Mouse (Mus musculus): ENCODE data around the gene Gm20388.

DNA sequence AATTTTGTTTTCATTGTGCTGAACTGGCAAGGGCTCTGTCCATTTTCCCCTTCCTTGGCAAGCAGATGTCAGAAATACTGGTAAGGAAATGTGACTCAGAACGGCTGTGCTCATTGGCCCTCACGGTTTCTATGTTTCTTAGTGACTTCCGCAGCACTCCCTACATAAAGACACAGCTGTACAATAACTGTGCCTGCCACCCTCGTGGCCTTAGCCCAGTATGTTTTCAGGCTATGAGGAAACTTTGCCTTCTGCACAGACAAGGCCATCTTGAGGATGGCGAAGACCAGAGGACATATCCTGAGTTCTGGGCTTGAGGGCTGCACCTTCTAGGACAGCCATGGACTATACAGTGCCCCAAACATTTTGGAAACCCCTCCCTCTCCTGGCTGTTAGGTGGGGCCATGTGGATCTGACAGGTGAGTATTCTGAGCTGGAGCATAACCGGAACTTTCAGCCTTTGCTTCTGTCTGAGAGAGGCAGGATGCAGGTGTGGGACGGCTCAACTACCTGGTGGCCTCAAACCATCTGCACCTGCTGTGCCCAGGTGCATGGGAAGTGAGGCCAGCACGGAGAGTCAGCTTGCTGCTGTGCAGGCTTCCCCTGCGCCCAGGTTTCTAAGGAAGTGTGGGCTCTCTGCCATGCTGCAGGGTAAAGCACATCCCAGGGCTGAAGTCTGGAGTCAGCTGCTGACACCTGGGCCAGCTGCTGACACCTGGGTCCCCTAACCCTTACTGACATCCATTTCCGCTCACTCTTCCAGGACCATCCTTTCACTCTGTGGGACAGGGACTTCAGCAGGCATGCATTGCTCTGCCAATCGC is 4146.4 kb downstream of the Gm20388 start:
- TF ChIP-seq GATA1 (IDR thresholded peaks at IDR 0.05; ENCODE audit: low read length) (no peak), TAL1 (IDR thresholded peaks at IDR 0.05; ENCODE audit: low read length) (no peak)

All from erythroblast, embryonic 14.5 days (primary cell).